Mouse (Mus musculus): ENCODE results near the gene Trmt6. TPM values are rescaled to one million over a fixed set of nuclear protein-coding genes. Genes with fewer than 3 reads are reported as not detected.

Trmt6 gene
- total and polyA plus RNA-seq, 3 experiments, result 9.9 to 56.4 (median 26.0) TPM

- no peak for ATAC-seq (ENCODE audit: extremely low read depth, insufficient number of reproducible peaks, low FRiP score, poor library complexity, severe bottlenecking)
Measured at GRCm38 (mm10) chr2:132757911-132758310, 57.9 kb downstream of the Trmt6 start.

More at GRCm38 (mm10) chr2:132757911-132758310, 57.9 kb downstream of the Trmt6 start:
- Histone ChIP-seq H3K27me3 (ENCODE audit: insufficient read depth, low read length) (peaks cover 6% of the 10 kb centered on the region), H3K9me3 (replicated peaks) (no peaks in the 10 kb centered on the region), H3K4me1 (ENCODE audit: insufficient read depth, low read depth, low read length) (no peaks in the 10 kb centered on the region), H3K4me3 (ENCODE audit: low read depth, low read length) (no peak overlapping the region), H3K36me3 (replicated peaks) (no peaks in the 10 kb centered on the region)
- TF ChIP-seq GATA2 (IDR thresholded peaks at IDR 0.05; ENCODE audit: borderline replicate concordance, low read depth, low read length) (no peak), GATA1 (IDR thresholded peaks at IDR 0.05; ENCODE audit: borderline replicate concordance, low read length) (no peak), TAL1 (conservative IDR thresholded peaks at IDR 0.05; ENCODE audit: low read depth, low read length) (no peak), CTCF (IDR thresholded peaks at IDR 0.05; ENCODE audit: low read depth, low read length) (no peak), POLR2AphosphoS5 (IDR thresholded peaks at IDR 0.05; ENCODE audit: insufficient replicate concordance, low read depth, low read length) (no peak)
- DNase-seq (ENCODE audit: low spot score), result no peak

Other genes with a start within 250 kb of the Trmt6 start
- gene Gpcpd1, start 228.3 kb downstream of the Trmt6 start, total RNA-seq (2014; fragmentation: Nextera tagmentation), result 111 and 154 TPM in 2 replicates
- gene Gpcpd1, start 228.3 kb downstream of the Trmt6 start, total RNA-seq (2017), result 37.4 and 47.9 TPM in 2 replicates
- gene Gpcpd1, start 228.3 kb downstream of the Trmt6 start, polyA plus RNA-seq (2012), result 14.6 and 21.7 TPM in 2 replicates
- 4.9 and 5.2 TPM in 2 replicates for gene Shld1, start 129.1 kb downstream of the Trmt6 start, total RNA-seq (2014; fragmentation: Nextera tagmentation)
- 15.0 and 19.6 TPM in 2 replicates for gene Shld1, start 129.1 kb downstream of the Trmt6 start, total RNA-seq (2017)
- 1.2 and 2.7 TPM in 2 replicates for gene Shld1, start 129.1 kb downstream of the Trmt6 start, polyA plus RNA-seq (2012)
- gene Chgb, start 34.8 kb downstream of the Trmt6 start, total RNA-seq (2014; fragmentation: Nextera tagmentation), result not detected in 2 replicates
- gene Chgb, start 34.8 kb downstream of the Trmt6 start, total RNA-seq (2017), result 0.12 and 0.33 TPM in 2 replicates
- 0.04 TPM in 1 of 2 replicates, not detected in the other for gene Chgb, start 34.8 kb downstream of the Trmt6 start, polyA plus RNA-seq (2012)
- gene Mcm8, start 86 bp upstream of the Trmt6 start, total RNA-seq (2014; fragmentation: Nextera tagmentation), result 35.7 and 36.5 TPM in 2 replicates
- 14.3 and 16.4 TPM in 2 replicates for gene Mcm8, start 86 bp upstream of the Trmt6 start, total RNA-seq (2017)
- gene Mcm8, start 86 bp upstream of the Trmt6 start, polyA plus RNA-seq (2012), result 2.6 and 3.2 TPM in 2 replicates
- 48.8 and 55.3 TPM in 2 replicates for gene Crls1, start 30.6 kb upstream of the Trmt6 start, total RNA-seq (2014; fragmentation: Nextera tagmentation)
- 51.7 and 57.3 TPM in 2 replicates for gene Crls1, start 30.6 kb upstream of the Trmt6 start, total RNA-seq (2017)
- 39.2 and 55.0 TPM in 2 replicates for gene Crls1, start 30.6 kb upstream of the Trmt6 start, polyA plus RNA-seq (2012)
- gene Lrrn4, start 64.8 kb upstream of the Trmt6 start, total RNA-seq (2014; fragmentation: Nextera tagmentation), result not detected in 2 replicates
- gene Lrrn4, start 64.8 kb upstream of the Trmt6 start, total RNA-seq (2017), result 0.06 and 0.11 TPM in 2 replicates
- not detected in 2 replicates for gene Lrrn4, start 64.8 kb upstream of the Trmt6 start, polyA plus RNA-seq (2012)
- gene Fermt1, start 129.9 kb upstream of the Trmt6 start, total RNA-seq (2014; fragmentation: Nextera tagmentation), result not detected in 2 replicates
- 0.05 TPM in 1 of 2 replicates, not detected in the other for gene Fermt1, start 129.9 kb upstream of the Trmt6 start, total RNA-seq (2017)
- not detected in 2 replicates for gene Fermt1, start 129.9 kb upstream of the Trmt6 start, polyA plus RNA-seq (2012)

All from G1E (cell line).